In the genomic region with DNA sequence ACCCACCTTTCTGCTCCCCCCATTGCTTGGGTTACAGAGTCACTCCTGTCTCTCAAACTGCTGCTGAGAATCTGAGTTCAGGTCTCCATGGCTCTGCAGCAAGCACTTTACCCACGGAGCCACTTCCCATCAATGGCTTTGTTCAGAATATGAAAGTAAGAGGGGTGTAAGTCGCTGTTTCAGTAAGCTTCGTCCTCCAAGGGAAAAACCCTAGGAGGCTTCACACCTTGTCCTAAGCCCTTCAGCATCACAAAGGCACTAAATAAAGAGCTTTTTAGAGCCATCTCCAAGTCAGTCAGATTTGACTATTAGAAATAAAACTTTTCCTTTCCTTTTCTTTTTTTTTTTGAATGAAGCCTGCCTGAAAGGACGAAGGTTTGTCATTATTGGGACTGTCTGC, we compare ENCODE assay signal across 24 mouse cellular contexts. TPM values are rescaled to one million over a fixed set of nuclear protein-coding genes. Genes with fewer than 3 reads are reported as not detected.
DNase-seq lines count a peak whose midpoint lies in the region.
"Had no signal": no experiment of that assay in that cellular context is flagged by ENCODE, and none has a peak within 500 bp of the region (broad histone marks: within the 10 kb centered on the region; RNA-seq: fewer than 3 reads in every experiment).

No protein-coding gene starts in this region.

- DNase-seq in A20 (ENCODE audit: low read depth, low spot score) (peak; percentile 18), ES-CJ7 (ENCODE audit: low read depth, low spot score) (peak; percentile 58), R1 (ENCODE audit: low read depth, low spot score) (peak; percentile 70), ZHBTc4 (ENCODE audit: low read depth, low spot score) (peak; percentile 41)
- no peak for DNase-seq in right cerebral cortex, postnatal 10 days (ENCODE audit: low spot score in 2 of 2)
- no peak for DNase-seq in heart, adult 18-20 months
- DNase-seq in adrenal gland, postnatal 4 days (ENCODE audit: low spot score in 2 of 2), result no peak
- DNase-seq in B cell, adult 2 months, result no peak
- DNase-seq: adrenal gland, adult 2 months; adrenal gland, adult 8-10 months; adrenal gland, postnatal 10 days; adrenal gland, postnatal 14 days; adrenal gland, postnatal 25 days; adrenal gland, postnatal 36 days; cerebellum, adult 11 months; cerebellum, adult 11-12 months; cerebellum, adult 18-20 months; cerebellum, adult 2 months; cerebellum, adult 8-10 months; cerebellum, adult 9-10 months; cerebellum, adult 9-11 months; cerebellum, postnatal 10 days had no signal

RNA-seq across cellular contexts. Expression of gene Prtg, which starts 3.4 kb away (rescaled TPM):
- total RNA-seq in heart, adult 18-20 months (2021), result under 1 TPM in 1 of 2 experiments, not detected in 1; 0.02 TPM
- 1 to 10 TPM; 1.5 to 2.0 TPM for total RNA-seq in adrenal gland, postnatal 4 days (2021)
- total RNA-seq: CH12.LX, MEL had no signal

Comparison
In these comparisons a context has a peak if more than half of its experiments do, and no peak if none do; other contexts are left out.
1. DNase-seq: peak in A20 (single experiment), ES-CJ7 (single experiment), R1 (single experiment) and ZHBTc4 (single experiment); none in right cerebral cortex, postnatal 10 days (0 of 2), heart, adult 18-20 months (0 of 2), adrenal gland, postnatal 4 days (0 of 2) and B cell, adult 2 months (0 of 2).